1 mouse cellular context compared by ENCODE assay signal in genomic region chr11:108320561-108320960, GRCm38 (mm10).
TF ChIP-seq lines count a peak whose summit lies in the region.

No protein-coding gene starts in this region.

TF ChIP-seq in MEL, 35 proteins besides CTCF, POLR2A, EP300 and RAD21 (continued from another document):
- TF ChIP-seq TBP (IDR thresholded peaks at IDR 0.05; ENCODE audit: low read depth, low read length): no peak
- no peak for TF ChIP-seq SMC3 (IDR thresholded peaks at IDR 0.05; ENCODE audit: low read depth, low read length)
TF ChIP-seq in MEL: peak in this region for 5.
